Mouse (Mus musculus): Measurements from ENCODE around the gene Oard1.

Oard1 gene

GRCm38 (mm10) chr17:48408526-48409291, 1.1 kb upstream of the Oard1 start:
- peak; percentile 63 to 69 for DNase-seq

- no peak for DNase-seq
These were observed 528 bp downstream of the Oard1 start for GRCm38 (mm10) chr17:48410299-48410785.

- no peak for DNase-seq
These were observed 1.4 kb downstream of the Oard1 start for GRCm38 (mm10) chr17:48411241-48411640.

GRCm38 (mm10) chr17:48416011-48416410, 6.2 kb downstream of the Oard1 start:
- DNase-seq = peak in 1 of 2 experiments; percentile 40

- peak; percentile 59 to 75 for DNase-seq
These were observed 6.8 kb downstream of the Oard1 start for GRCm38 (mm10) chr17:48416425-48417195.

- DNase-seq = no peak
These were observed 7.7 kb downstream of the Oard1 start for GRCm38 (mm10) chr17:48417521-48417920.

- peak; percentile 45 to 66 for DNase-seq
These were observed 8.4 kb downstream of the Oard1 start for GRCm38 (mm10) chr17:48418174-48418573.

- no peak for DNase-seq
These were observed 9.0 kb downstream of the Oard1 start for GRCm38 (mm10) chr17:48418781-48419180.

- no peak for DNase-seq
These were observed 9.8 kb downstream of the Oard1 start for GRCm38 (mm10) chr17:48419571-48419970.

GRCm38 (mm10) chr17:48424237-48424636, 14.4 kb downstream of the Oard1 start:
- peak in 1 of 2 experiments; percentile 52 for DNase-seq

GRCm38 (mm10) chr17:48425823-48426612, 16.2 kb downstream of the Oard1 start:
- no peak for DNase-seq

- no peak for DNase-seq
These were observed 17.4 kb downstream of the Oard1 start for GRCm38 (mm10) chr17:48426991-48427750.

GRCm38 (mm10) chr17:48427852-48428530, 18.2 kb downstream of the Oard1 start:
- no peak for DNase-seq

- DNase-seq = no peak
These were observed 20.6 kb downstream of the Oard1 start for GRCm38 (mm10) chr17:48430394-48430793.

GRCm38 (mm10) chr17:48431054-48431453, 21.2 kb downstream of the Oard1 start:
- DNase-seq = no peak

GRCm38 (mm10) chr17:48432158-48432980, 22.6 kb downstream of the Oard1 start, which contains the start of gene Apobec2:
Gene Apobec2 (minus strand): TSS chr17:48432930.
- no peak for DNase-seq

GRCm38 (mm10) chr17:48433006-48433655, 23.3 kb downstream of the Oard1 start:
- DNase-seq = no peak

GRCm38 (mm10) chr17:48433689-48434330, 24.0 kb downstream of the Oard1 start:
- no peak for DNase-seq

GRCm38 (mm10) chr17:48434479-48434878, 24.7 kb downstream of the Oard1 start:
- no peak for DNase-seq

- DNase-seq = peak; percentile 30 to 44
These were observed 26.7 kb downstream of the Oard1 start for GRCm38 (mm10) chr17:48436487-48436886.
